In the genomic region with DNA sequence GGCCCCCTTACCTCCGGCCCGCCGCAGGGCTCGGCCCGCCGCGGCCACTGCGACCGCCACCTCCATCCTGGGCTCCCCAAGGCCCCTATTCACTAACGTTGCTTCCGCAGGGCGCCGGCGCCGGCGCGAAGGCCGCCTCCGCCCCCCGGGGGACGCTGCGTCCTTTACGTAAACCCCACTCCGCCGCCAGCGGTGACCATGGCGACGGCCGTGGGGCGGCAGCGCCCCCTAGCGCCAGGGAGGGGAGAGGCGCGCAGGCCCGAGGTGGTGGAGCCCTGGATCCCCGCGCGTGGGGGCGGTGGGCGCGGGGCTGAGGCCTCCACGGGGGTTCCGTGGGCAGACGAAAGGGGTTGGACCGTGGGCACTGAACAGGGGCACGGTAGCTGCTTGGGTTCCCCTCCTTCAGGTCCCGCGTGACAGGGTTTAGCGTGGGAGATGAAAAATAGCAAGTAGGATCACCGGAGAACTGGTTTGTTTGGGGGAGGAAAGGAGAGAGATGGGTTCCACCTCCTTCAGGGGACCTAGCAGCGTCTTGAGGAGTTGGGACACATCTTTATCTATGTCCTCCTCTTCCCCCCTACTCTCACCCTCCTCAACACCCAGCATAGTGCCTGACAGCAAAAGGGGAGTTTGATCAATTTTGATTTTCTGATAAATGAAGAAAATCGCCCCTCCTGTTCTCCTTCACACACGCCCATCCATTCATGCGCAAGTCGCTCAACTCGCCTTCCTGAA, we compare ENCODE assay signal across 8 mouse cellular contexts. TPM values are rescaled to one million over a fixed set of nuclear protein-coding genes. Genes with fewer than 3 reads are reported as not detected.
DNase-seq lines count a peak whose midpoint lies in the region; ATAC-seq and TF ChIP-seq lines count a peak whose summit lies in the region.

A gene (minus strand): TSS at position 68 of the 735 bp plus-strand sequence.

- WGBS in midbrain, postnatal 0 days = 10% methylated on average over 29 of the region's 56 CpGs

- H3K4me3 ChIP-seq in erythroblast, embryonic 14.5 days (replicated peaks) = peak within 1 kb of the TSS; percentile 47
- peak within 1 kb of the TSS; percentile 60 for H3K4me3 ChIP-seq in midbrain, postnatal 0 days (ENCODE audit: low read depth, low read length)

- H3K4me2 ChIP-seq in midbrain, postnatal 0 days (ENCODE audit: low read depth, low read length, poor library complexity, severe bottlenecking) = peak within 1 kb of the TSS; percentile 73

- H3K36me3 ChIP-seq in erythroblast, embryonic 14.5 days (ENCODE audit: control insufficient read depth) = no peaks in the 10 kb centered on the region
- no peaks in the 10 kb centered on the region for H3K36me3 ChIP-seq in midbrain, postnatal 0 days (ENCODE audit: insufficient read depth, low read length)

- ATAC-seq in erythroblast, adult 5-6 weeks (replicated peaks; ENCODE audit: low FRiP score, poor library complexity, severe bottlenecking) = no peak
- peak; percentile 86 for ATAC-seq in midbrain, postnatal 0 days (ENCODE audit: low FRiP score)

- peaks cover 26% of the 10 kb centered on the region for H3K27me3 ChIP-seq in erythroblast, embryonic 14.5 days (ENCODE audit: control insufficient read depth)
- H3K27me3 ChIP-seq in midbrain, postnatal 0 days (ENCODE audit: insufficient read depth, low read length) = no peaks in the 10 kb centered on the region

- peaks cover 9% of the 10 kb centered on the region for H3K4me1 ChIP-seq in erythroblast, embryonic 14.5 days (ENCODE audit: control insufficient read depth)
- peaks cover 13% of the 10 kb centered on the region; the same call in 1 of the 2 replicates for H3K4me1 ChIP-seq in midbrain, postnatal 0 days (ENCODE audit: insufficient read depth, low read length)

- TF ChIP-seq CTCF in midbrain, postnatal 0 days (IDR thresholded peaks at IDR 0.05) = peak; percentile 96

- H3K27ac ChIP-seq in midbrain, postnatal 0 days (ENCODE audit: low read depth, low read length) = peak within 1 kb of the TSS; percentile 7; the same call in 1 of the 2 replicates

- H3K9me3 ChIP-seq in erythroblast, embryonic 14.5 days (ENCODE audit: control insufficient read depth, low read length) = no peaks in the 10 kb centered on the region
- H3K9me3 ChIP-seq in midbrain, postnatal 0 days (ENCODE audit: low read length) = no peaks in the 10 kb centered on the region

- DNase-seq in embryo, embryonic 11 days = peak; percentile 85
- peak; percentile 98 for DNase-seq in heart, adult 11 months
- peak; percentile 83 for DNase-seq in kidney, adult 18-20 months
- peak; percentile 58 for DNase-seq in liver
- peak; percentile 79 for DNase-seq in midbrain, postnatal 0 days (ENCODE audit: low spot score)
- peak; percentile 48 to 67 for DNase-seq in spleen, postnatal 10 days (ENCODE audit: low spot score in 2 of 2)

- peak within 1 kb of the TSS; percentile 86 for H3K9ac ChIP-seq in midbrain, postnatal 0 days (replicated peaks; ENCODE audit: low read length, poor library complexity, severe bottlenecking)

RNA-seq across cellular contexts. Expression of the gene that starts here (rescaled TPM):
- 0.01 TPM in 2 replicates for polyA plus RNA-seq in erythroblast, embryonic 14.5 days (2012)
- total RNA-seq in erythroblast, adult 5-6 weeks (2015; ENCODE audit: low replicate concordance) = not detected in 2 replicates
- not detected in 2 replicates for total RNA-seq in erythroblast, adult 5-6 weeks (2017; ENCODE audit: low replicate concordance)
- 29.9 and 40.8 TPM in 2 replicates for total RNA-seq in midbrain, postnatal 0 days (2014; rRNA removed)
- 12.8 and 13.7 TPM in 2 replicates for polyA plus RNA-seq in midbrain, postnatal 0 days (2015; fragmentation: Nextera tagmentation; extraction: Ambion mirVana)

Comparison
In these comparisons a context has a peak if more than half of its experiments do, and no peak if none do; other contexts are left out.
1. RNA of the gene that starts here (total RNA-seq): 29.9 to 40.8 TPM in midbrain, postnatal 0 days; not detected in erythroblast, adult 5-6 weeks; every median in the first group is over 10 times any median in the second.
2. RNA of the gene that starts here (polyA plus RNA-seq): 12.8 to 13.7 TPM in midbrain, postnatal 0 days; 0.01 TPM in erythroblast, embryonic 14.5 days; every median in the first group is over 10 times any median in the second.
3. Peak in every context shown above with its lines, with median percentiles within 50 percentile points of each other: DNase-seq.